Mouse (Mus musculus) midbrain, embryonic 15.5 days (tissue): ENCODE results near the gene Zfx. TPM values are rescaled to one million over a fixed set of nuclear protein-coding genes. Genes with fewer than 3 reads are reported as not detected.

ENCODE experiments used
- ATAC-seq: fragments of 200-750 bp; cut with Nextera tagmentation; replicated peaks from 2 replicates; pipeline ENCODE4 v1.8.0; 2017; ENCODE audit warnings: moderate TSS enrichment
- H3K27ac ChIP-seq: fragments of 300-500 bp; sonication (generic); 2 replicates; pipeline ENCODE4 v1.5.1; 2015; ENCODE audit warnings: mild to moderate bottlenecking, inconsistent platforms
- H3K27me3 ChIP-seq: fragments of 300-500 bp; sonication (generic); replicated peaks from 2 replicates; pipeline ENCODE4 v1.6.1; 2015; ENCODE audit warnings: inconsistent platforms
- H3K36me3 ChIP-seq: fragments of 300-500 bp; sonication (generic); replicated peaks from 2 replicates; pipeline ENCODE4 v1.6.1; 2015; ENCODE audit warnings: inconsistent platforms
- H3K4me1 ChIP-seq: fragments of 300-500 bp; sonication (generic); 2 replicates; pipeline ENCODE4 v1.6.1; 2015; ENCODE audit warnings: inconsistent platforms
- H3K4me2 ChIP-seq: fragments of 300-500 bp; sonication (generic); 2 replicates; pipeline ENCODE4 v1.6.1; 2015; ENCODE audit warnings: inconsistent platforms, mild to moderate bottlenecking, moderate library complexity
- H3K4me3 ChIP-seq: fragments of 300-500 bp; sonication (generic); 2 replicates; pipeline ENCODE4 v1.5.1; 2015; ENCODE audit warnings: mild to moderate bottlenecking, inconsistent platforms
- H3K9ac ChIP-seq: fragments of 300-500 bp; sonication (generic); 2 replicates; pipeline ENCODE4 v1.6.1; 2015; ENCODE audit warnings: mild to moderate bottlenecking, inconsistent platforms
- H3K9me3 ChIP-seq: fragments of 300-500 bp; sonication (generic); 2 replicates; pipeline ENCODE4 v1.6.1; 2016; ENCODE audit warnings: inconsistent platforms
- WGBS: fragments of 180-500 bp; shearing (Covaris S2); methylation state at CpG from one replicate; pipeline ENCODE4 v1.1.7; 2015; ENCODE audit warnings: mixed read lengths; 5-methylcytosine and 5-hydroxymethylcytosine counted together
- polyA plus RNA-seq: library from polyadenylated mRNA; unstranded; fragments of >200 nt; fragmentation: Nextera tagmentation; extraction: Ambion mirVana; gene quantifications from 2 replicates; pipeline ENCODE4 v1.2.1, GENCODE M21; 2015

The Zfx gene
- polyA plus RNA-seq, 1 experiment from 2014 or later = 26.5 TPM

DNA sequence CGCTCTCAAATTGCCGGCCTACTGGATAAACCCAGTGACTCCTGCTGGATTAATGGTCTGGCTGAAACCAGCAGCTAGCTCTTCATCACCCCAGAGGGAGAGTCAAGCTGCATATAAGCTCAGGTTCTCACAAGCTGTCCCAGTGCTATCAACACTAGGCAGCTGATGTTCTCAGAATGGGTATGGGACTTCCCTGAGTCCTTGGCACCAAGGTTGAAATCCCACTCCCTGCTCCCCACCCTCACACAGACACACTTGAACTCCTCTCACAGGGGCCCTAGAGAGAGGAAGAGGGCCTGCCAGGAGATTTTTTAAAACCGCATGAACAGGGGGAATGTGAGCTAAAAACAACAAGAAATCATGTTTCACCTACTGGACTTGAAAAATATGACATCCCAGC, 74.5 kb downstream of the Zfx start:
- Histone ChIP-seq H3K4me2 (no peak overlapping the region), H3K27me3 (peaks cover 7% of the 10 kb centered on the region), H3K4me1 (no peaks in the 10 kb centered on the region), H3K36me3 (no peaks in the 10 kb centered on the region), H3K9ac (no peak overlapping the region), H3K27ac (no peak overlapping the region), H3K4me3 (no peak overlapping the region), H3K9me3 (no peaks in the 10 kb centered on the region)
- 86% methylated on average over 3 of the region's 3 CpGs for WGBS
- ATAC-seq = no peak

DNA sequence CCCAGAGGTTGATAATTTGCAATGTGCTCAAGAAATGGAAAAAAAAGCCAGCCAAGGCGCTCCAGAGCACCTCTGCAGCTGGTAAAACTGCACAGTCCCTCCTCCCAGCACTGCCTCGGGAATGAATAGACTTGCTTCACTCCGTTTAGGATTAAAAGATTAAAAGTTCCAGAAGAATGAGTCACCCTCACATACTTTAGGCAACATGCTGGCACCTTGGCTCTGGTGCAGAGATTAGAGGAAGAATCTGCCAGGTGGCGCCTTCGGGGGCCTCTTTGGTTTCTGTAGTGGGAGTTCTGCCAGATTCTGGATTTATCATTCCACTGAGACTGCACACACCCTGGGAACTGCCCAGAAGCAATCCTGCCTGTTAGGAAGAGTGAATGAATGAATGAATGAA, 75.5 kb downstream of the Zfx start:
- no peak for ATAC-seq

DNA sequence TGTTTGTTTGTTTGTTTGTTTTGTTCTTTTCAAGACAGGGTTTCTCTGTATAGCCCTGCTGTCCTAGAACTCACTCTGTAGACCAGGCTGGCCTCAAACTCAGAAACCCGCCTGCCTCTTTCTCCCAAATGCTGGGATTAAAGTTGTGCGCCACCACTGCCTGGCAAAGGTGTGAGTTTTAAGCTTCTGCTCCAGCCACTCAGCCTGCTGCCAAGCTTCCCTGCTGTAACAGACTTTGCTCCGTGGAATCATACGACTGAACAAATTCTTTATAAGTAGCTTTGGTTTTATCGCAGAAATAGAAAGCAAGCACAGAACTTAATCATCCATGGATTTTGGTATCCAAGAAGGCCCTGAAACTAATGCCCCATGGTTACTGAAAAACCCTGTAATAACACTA, 76.1 kb downstream of the Zfx start:
- 69% methylated on average over 5 of the region's 5 CpGs for WGBS
- Histone ChIP-seq H3K4me1 (no peaks in the 10 kb centered on the region), H3K4me2 (no peak overlapping the region), H3K27me3 (peaks cover 7% of the 10 kb centered on the region), H3K4me3 (no peak overlapping the region), H3K36me3 (no peaks in the 10 kb centered on the region), H3K27ac (no peak overlapping the region), H3K9me3 (no peaks in the 10 kb centered on the region), H3K9ac (no peak overlapping the region)
- no peak for ATAC-seq

More for the DNA sequence above, 75.5 kb downstream of the Zfx start:
- H3K4me1 ChIP-seq = no peaks in the 10 kb centered on the region
- H3K9me3 ChIP-seq = no peaks in the 10 kb centered on the region
- no peak overlapping the region for H3K9ac ChIP-seq
- no peak overlapping the region for H3K27ac ChIP-seq
- H3K4me2 ChIP-seq = no peak overlapping the region
- peaks cover 7% of the 10 kb centered on the region for H3K27me3 ChIP-seq
- no peaks in the 10 kb centered on the region for H3K36me3 ChIP-seq
- no peak overlapping the region for H3K4me3 ChIP-seq
- 25% methylated on average over 5 of the region's 5 CpGs for WGBS

DNA sequence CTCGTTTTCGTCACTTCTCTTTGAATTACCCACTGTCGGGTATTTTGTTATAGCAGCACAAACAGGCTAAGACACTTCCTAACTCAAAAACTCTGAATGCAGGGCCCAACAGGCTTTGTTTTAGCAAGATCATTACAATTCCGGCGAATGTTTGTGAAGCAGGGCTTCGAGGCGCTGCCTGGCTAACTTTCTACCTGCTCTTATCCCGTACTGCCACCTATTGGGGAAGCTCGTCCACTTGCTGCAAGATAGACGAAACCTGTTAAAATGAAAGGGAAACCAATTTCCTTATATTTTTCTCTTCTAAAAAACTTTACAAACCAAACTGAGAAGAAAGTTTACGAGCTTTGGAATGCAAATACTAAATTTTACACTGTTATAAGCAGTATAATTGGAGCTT, 90.6 kb downstream of the Zfx start:
- ATAC-seq = no peak
- Histone ChIP-seq H3K4me2 (no peak overlapping the region), H3K4me1 (no peaks in the 10 kb centered on the region), H3K4me3 (no peak overlapping the region), H3K27ac (no peak overlapping the region), H3K9me3 (no peaks in the 10 kb centered on the region), H3K9ac (no peak overlapping the region), H3K27me3 (peaks cover 23% of the 10 kb centered on the region; the same call in 1 of the 2 replicates), H3K36me3 (no peaks in the 10 kb centered on the region)
- WGBS = 36% methylated on average over 11 of the region's 11 CpGs

DNA sequence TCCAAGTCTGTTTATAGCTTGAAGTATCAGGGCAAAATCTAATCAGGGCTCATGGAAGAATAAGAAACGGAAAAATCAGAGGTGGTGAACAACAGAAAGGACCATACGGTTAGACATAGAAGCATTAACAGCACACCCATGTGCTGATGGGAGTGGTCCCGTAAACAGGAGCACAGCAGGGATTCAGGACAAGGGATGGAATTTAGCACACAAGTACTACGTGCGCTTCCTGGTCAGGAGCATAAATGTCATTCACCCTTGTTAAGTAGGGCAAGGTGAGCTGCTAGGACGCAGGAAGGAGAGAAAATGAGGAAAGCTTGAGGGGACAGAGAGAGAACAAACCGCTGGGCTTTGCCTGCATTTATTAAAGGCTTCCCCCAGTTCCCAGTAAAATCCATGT, 93.4 kb downstream of the Zfx start:
- H3K4me3 ChIP-seq = no peak overlapping the region
- ATAC-seq = no peak
- peaks cover 26% of the 10 kb centered on the region for H3K27me3 ChIP-seq
- H3K9ac ChIP-seq = no peak overlapping the region
- H3K4me1 ChIP-seq = no peaks in the 10 kb centered on the region
- WGBS = 72% methylated on average over 7 of the region's 7 CpGs
- H3K27ac ChIP-seq = no peak overlapping the region
- H3K9me3 ChIP-seq = no peaks in the 10 kb centered on the region
- H3K36me3 ChIP-seq = no peaks in the 10 kb centered on the region
- H3K4me2 ChIP-seq = no peak overlapping the region

Other genes starting within 250 kb of the Zfx start
- gene AU015836, start 155.0 kb downstream of the Zfx start, polyA plus RNA-seq = not detected in 2 replicates
- gene Eif2s3x, start 89.2 kb upstream of the Zfx start, polyA plus RNA-seq = 89.5 and 96.1 TPM in 2 replicates
- 9.4 and 10.1 TPM in 2 replicates for gene Klhl15, start 110.9 kb upstream of the Zfx start, polyA plus RNA-seq
- 0.20 and 0.31 TPM in 2 replicates for gene Fam90a1b, start 243.1 kb upstream of the Zfx start, polyA plus RNA-seq
- gene Apoo, start 243.4 kb upstream of the Zfx start, polyA plus RNA-seq = 114 and 119 TPM in 2 replicates